Mouse (Mus musculus) testis, postnatal 10 days (tissue): Measurements from ENCODE around the gene Etv3.
"Not testable (repeated sequence)": the region's sequence is repeated elsewhere in the genome, so short reads cannot be mapped to it uniquely, and the experiment has no call there.

ENCODE experiments used
- DNase-seq: peaks from one replicate; pipeline ENCODE4 v3.0.0; 2021; ENCODE audit warnings: low spot score

The Etv3 gene

DNA sequence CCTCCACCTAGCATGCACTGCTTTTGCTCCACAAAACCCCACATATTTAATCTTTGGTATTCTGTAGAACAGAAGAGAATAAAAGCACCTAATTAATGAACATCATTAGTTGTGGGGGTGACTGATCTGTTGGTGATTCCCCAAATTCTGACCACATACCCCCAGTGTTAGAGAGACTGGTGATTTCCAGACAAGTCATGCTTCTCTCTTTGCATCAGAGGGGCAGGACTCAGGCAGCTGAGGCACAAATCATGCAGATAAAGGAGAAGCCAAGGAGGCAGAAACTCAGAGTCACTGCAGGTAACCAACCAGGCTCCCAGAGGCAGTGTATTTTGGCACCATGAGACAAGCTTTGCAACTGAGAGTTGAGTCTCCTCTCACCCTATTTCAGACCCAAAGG is 6.8 kb upstream of the Etv3 start:
- DNase-seq: no peak

DNA sequence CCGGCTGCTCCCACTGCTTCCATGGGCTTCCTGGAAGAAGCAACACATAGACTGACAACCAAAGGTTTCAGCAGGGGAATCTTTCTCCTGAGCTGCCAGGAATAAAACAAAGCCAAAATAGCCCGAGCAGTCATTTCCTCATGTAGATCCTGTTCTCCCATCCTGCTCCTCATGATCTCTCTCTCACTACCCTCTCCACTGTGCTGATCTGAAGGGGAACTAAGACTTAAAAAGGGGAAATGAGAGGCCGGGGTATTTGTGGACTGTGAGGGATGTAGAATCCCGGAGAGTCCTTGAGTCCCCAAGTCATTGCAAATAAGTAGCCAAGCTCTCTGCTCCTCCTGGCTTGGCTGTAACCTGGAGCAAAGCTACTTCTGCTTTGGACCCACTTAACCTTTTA is 4.1 kb upstream of the Etv3 start:
- DNase-seq: no peak

DNA sequence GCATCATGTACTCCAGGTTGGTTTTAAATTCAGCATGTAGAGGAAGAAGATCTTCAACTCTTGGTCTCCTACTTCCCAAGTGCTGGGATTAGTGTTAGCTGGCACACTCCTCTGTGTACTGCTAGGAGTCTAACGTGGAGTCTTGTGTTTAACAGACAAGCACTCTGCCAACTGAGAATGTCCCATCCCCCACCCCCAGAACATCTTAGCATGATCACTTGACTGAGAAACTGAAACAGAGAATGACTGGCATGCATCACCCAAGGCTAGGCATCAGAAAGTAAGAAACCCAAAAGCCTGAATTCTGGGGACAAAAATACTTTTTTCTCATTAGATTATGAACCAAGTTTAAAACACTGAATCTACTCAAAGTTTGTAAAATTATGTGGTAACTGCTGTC is 3.4 kb upstream of the Etv3 start:
- no peak for DNase-seq

DNA sequence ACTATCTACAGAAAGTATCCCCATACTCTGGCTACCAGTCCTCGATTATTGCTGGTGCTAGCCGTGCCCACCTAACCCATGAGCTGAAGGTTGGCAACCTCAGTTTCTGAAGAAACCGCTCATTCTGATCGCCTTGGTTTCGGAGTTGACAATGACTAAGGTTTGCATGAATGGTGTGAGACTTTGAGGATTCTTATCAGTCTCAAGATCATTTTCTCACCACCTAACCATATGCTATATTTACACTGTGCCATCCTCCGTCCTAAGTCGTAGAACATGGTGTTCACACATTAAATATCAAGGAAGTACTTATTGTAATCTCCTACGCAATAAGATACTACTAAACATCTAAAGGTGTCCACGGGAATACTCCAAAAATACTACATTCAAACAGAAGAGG is 1.5 kb upstream of the Etv3 start:
- no peak for DNase-seq

DNA sequence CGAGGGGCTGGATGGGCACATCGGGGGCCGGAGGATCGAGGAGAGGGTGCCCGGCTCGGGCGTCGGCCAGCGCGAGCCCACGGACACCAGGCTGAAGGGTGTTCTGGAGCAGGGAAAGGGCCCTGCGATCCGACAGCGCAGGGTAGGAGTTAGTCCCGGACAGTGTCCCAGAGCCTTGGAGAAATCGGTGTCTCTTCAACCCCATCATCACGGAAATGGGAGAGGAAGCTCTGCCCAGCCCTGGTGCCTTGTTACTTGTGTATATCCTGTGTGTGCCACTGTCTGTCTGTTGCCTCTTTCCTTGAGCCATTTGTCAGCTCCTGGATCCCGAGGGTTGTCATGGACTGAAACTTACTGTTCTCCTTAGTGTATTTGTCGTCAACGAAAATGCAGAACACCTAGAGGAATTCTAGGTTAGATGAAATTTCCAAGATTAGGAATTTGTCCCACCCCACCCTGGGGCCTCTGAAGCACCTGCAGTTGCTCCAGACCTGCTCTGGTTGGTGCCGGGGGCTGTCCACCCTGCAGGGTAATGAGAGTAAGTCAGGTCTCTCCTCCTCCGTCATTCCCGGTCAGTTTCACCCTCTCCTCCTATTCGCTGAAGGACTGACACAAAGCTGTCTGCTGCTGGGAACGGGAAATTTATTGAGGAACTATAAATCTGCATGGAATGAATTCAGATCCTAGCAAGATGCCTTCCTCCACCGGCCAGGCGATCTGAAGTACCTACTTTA is 797 bp downstream of the Etv3 start:
- no peak for DNase-seq

DNA sequence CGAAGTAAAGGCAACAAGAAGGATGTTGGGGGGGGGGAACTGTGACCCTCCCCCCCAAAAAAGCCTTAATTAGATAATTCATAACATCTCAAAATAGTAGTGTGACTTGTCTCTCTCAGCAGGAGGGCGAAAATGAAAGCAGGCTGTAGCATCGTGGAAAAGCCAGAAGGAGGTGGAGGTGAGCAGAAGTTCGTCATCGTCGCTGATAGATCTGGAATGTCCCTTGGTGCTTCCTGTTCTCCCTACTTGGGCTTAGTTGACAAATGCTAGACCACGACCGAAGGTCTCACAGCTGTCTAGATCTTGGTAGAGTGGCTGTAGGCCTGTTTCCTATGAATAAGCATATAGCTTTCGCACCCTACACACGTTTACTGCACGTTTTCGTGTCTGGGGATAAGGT is 1.9 kb downstream of the Etv3 start:
- no peak for DNase-seq

DNA sequence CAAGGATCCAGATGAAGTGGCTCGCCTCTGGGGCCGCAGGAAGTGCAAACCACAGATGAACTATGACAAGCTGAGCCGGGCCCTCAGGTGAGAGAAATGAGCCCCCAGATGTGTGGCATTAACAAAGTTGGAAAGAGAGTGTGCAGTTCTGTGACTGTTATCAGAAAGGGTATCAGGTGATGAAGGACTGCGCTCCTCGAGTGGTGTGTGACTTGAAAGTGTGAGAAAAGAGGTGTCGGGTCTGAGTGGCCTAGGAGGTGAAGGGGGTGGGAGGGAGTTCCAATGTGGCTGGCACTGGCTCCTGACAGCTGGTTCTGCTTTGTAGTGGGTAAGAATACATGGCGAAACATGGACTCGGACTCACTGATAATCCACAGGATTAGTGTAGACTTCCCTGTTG is 2.8 kb downstream of the Etv3 start:
- DNase-seq: no peak

DNA sequence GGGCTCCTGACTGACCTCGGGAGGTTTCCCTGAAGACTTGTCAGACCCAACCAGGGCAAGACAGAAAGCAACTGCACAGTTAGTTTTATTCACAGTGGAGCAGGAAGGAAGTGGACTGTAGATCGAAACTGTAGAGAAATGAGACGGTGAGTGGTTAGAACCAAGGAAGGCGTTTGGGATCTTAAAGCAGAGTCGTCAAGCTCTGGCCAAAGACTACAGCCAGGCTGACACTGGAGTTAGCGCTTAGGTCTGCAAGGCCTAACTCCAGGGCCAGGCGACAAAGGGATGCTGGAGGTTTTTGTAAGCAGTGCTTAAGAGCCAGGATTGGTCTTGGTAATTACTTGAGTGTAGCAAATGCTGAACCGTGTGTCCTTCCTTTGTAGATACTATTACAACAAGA is 3.6 kb downstream of the Etv3 start:
- no peak for DNase-seq

DNA sequence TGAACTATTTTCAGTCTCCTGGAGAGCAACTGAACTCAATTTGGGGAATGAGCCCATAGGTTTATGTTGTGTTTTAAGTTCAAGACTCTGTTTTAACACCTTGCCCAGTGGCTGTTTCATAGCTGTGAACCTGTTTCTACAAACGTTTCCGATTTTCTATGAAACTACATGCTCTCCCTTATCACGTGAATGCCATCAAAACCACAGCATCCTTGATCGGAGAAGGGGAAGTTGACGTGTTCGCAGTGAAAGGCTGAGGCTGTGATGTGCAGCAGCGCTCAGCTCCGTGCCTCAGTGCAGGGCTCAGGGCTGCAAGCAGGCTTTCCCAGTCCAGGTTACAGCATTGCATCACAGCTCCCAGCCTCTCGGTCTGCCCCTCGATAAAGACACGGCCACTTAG is 4.4 kb downstream of the Etv3 start:
- no peak for DNase-seq

DNA sequence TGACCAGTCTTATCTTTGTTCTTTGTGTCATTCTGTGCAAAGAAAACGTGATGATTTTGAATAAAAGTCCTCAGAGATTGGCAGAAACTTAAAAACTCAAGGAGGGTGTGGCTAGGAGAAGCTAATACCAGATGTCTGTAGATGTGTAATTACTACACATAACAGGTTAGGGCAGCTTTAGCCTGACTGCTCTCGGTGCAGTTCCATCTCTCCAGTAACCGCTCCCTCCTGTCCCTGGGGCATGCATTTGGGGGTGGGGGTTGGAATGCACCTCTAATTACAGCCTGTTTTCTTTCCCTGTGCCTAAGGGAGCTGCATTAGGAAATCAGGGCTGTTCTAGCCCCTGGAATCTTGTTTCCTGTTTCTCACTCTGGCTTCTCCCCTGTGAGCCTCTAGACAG is 5.0 kb downstream of the Etv3 start:
- no peak for DNase-seq

DNA sequence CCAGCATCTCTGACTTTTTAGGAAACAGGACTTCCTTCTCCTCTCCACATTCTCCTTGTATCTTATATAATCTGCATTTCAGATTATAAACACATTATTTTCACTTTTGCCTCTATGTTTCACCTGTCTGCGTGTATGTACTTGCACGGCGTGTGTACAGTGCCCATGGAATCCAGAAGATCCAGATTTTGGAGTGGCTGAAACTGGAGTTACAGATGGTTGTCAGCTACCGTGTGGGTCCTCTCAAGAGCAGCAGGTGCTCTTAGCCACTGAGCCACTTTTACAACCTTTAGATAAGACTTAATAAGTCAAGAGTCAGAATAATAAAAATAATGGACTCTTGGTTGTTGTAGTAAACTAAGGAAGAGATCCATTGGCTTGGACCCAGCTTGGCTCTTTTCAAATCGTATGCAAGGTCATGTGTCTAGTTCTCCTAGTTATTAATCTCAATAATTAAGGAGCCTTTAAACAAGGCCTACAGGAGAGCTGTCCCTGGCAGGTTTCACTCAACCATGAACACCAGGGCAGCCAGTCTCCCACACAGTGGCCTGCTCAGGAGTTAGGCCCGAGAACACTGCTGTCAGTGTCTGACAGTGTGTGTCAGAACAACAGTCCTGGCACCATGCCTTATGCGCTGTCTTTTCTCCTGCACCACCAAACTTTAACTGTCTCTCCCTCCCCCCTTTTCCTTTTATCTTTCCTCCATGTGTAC is 8.6 kb downstream of the Etv3 start:
- no peak for DNase-seq

DNA sequence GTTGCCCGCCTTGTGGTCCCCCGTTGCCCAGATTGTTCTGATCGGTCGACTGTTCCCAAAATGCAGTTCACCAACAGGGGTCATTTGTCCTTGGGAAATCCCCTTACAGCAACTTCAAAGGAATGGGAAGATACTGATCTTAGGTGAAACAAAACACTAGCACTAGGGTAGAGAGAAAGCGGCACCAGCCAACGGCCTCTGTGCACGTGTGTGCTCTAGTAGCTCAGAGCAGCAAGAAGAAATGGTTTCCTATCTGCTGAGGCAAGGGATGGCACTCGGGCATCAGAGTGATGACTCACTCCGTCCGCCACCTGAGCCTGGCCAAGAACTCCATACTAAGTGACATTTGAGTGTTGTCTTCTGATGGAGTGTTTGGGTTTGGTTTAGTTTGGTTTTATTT is 12.8 kb downstream of the Etv3 start:
- DNase-seq: no peak

DNA sequence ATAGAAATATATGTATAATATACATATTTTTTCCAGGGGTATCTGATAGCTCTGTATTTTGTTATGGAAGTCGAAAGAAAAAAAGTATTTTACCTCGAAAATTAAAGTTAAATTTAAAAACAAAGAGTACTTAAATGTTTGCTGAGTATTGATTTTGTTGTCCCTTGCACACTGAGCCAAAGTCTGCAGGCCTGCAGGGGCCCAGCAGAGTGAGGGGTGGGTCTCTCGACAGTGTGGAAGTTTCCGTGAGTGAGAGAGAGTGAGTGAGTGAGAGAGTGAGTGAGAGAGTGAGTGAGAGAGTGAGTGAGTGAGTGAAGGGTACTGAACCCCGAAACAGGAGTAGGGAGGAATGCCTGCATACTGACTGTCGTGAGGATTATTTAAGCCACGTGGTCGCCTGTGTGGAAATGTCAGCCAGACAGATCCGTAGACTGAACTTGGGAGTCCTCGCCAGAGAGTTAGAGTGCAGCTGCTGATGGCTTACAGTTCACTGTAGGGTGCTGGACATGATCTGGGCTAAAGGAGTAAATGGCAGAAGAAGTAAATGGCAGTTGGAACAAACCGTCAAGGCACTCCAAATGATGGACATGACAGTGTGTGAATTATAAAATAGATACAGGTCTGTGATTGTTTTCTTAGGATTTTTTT is 14.9 kb downstream of the Etv3 start:
- DNase-seq: no peak

DNA sequence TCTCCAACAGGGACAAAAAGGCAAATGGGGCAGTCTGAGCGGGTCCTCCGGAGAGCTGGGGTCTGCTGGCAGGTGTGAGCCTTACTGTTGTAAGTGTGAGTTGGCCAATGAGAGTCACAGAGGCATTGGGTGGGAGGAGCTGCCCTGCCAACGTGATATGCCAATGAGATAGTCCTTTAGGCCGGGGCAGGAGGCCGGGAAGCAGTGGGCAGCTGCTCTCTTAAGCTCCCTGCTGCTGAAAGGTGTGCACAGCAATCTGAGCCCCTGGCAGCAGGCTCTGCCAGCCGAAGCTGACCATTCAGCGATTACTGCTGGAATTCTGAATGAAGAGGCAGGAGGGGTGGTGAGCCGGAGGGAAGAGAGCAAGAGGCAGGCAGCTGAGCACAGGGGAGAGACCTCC is 15.5 kb downstream of the Etv3 start:
- DNase-seq: no peak

DNA sequence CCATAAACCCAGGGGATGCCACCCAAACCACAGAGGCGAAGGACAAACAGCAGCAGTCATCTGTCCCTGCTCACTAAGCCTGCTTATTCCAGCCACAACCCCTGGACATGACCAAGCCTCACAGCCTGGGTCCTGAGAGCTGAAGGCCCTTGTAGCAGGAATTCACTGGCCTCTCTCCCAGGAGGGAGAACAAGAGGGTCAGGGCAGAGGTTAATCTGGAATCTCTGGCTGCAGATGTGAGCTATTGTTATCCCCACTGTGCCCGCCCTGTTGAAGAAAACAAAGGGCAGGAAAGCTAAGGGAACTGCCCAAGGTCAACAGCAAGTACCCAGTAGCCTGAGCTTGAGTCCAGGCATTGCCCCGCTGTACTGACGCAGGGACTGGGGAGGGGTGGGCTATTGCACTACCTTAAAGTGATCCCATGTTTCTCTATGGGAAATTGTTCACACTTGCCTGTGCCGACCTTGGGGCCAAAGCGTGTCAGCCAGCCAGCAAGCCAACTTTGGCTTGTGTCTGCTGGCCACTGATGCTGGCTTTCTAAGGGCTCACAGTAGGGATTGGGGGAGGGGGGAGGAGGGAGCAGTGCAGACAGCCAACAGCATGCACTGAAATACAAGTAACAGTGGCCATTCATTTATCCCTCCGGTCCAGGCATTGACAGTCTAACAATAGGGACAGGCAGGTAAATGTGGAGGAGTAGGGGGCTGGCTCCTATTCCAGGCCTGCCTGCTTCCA is 17.4 kb downstream of the Etv3 start:
- no peak for DNase-seq

DNA sequence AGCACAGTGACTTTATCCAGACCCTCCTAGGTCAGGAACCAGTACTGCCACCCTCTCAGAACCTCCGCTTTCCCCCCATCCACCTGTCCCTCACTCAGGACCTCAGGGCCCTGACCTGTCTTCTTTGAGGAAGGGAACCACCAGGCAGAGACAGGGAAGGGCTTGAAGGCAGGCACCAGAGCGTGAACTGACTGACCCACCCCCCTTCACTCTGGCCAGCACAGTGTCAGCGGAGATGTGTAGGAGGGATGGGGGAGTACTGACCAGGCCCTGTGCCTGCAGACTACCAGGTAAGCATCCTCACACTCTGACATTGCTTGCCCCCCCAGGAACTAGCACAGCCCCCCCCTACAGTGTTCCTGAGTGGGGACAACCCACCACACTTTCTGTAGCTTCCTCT is 20.3 kb downstream of the Etv3 start:
- DNase-seq: no peak

DNA sequence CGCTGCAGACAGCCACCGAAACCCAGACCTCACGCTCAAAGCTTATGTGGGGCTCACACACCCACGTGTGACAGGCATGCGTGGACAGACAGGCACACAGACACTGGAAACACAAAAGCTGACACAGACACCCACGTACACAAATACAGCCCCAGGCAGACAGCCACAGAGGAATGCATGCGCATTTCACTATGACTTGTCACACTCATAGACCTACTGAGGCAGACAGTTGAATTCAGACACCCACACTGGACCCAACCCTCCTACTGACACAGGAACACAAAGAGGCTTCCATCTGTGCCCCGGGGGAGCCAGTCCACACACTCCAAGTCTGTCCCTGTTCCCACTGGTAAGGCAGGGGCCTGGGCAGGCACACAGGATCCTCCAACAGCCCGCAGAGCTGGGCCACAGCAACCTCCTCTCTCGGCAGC is 21.1 kb downstream of the Etv3 start:
- DNase-seq: no peak

DNA sequence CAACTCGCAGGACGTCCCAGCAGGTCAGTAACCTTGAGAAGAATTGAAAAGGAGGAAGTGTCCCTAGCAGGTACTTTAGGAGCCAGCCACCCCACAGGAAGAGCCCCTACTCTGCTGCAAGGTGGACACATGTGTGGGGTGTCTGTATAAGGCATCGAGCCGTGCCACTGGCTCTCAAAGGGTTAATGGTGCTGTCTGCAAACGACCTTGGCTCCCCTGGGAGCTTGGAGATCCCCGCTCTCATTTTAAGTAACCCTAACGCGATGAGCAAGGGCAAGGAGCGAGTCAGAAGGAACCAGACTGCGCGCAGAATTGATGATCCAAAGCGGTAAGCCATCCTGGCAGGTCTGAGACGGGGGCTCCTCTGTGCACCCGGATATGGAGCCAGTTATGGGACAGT is 24.7 kb downstream of the Etv3 start:
- no peak for DNase-seq

DNA sequence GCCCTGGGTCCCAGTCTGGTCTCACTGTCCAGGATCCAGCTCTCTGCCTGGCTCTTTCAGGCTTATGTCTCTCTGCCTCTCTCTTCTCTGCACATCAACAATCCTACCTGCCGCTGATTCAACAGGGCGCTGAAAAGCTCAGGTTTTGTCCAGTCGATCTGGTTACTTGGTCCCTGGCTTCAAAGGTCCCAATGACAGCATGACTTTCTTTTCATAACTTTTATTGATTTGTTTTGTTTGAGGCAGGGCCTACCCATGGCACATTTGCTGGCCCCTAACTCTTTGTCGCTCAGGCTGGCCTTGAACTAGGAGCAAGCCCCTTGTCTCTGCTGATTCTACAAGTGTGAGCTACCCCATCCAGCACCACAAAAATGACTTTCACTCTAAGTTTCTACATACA is 27.1 kb downstream of the Etv3 start:
- DNase-seq: no peak

DNA sequence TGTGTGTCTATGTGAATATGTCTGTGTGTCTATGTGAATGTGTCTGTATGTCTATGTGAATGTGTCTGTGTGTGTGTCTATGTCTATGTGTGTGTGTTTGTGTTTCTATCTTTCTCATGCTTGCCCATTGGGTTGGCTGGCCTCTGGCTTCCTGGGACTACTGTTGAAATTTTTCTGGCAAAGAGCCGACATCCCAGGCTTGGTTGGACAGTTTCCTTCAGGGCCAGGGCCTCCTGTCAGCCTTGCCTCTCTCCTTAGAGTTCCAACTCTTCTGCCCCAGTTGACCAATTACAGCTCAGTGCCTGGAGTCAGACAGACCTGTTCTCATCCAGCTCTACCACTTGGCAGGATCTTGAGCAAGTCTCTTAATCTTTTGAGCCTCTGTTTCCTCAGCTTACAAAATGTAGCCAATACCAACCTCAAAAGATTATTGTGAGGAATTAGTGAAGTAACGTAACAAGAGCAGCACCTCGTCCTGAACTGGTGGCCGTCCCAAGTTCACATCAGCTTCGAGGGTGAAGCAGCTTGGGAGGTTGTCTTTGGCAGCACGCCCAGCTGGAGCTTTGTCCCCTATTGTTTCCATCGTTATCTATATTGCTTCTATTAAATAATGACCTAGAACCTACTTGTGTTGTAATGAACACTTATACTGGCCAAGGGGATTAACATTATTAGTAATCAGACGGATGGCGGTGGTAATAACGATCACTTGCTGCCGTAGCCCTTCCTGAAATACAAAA is 28.2 kb downstream of the Etv3 start:
- no peak for DNase-seq

DNA sequence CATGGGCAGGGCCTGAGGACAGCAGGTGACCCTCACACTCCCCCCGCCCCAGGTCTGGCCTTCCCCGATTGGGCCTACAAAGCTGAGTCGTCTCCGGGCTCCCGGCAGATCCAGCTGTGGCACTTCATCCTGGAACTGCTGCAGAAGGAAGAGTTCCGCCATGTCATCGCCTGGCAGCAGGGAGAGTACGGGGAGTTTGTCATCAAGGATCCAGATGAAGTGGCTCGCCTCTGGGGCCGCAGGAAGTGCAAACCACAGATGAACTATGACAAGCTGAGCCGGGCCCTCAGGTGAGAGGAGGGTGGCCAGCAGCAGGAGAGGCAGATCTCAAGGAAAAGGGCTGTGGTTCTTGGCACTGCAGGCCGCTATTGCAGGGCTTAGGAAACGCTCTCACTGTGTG is 29.7 kb downstream of the Etv3 start:
- not testable (repeated sequence) for DNase-seq

DNA sequence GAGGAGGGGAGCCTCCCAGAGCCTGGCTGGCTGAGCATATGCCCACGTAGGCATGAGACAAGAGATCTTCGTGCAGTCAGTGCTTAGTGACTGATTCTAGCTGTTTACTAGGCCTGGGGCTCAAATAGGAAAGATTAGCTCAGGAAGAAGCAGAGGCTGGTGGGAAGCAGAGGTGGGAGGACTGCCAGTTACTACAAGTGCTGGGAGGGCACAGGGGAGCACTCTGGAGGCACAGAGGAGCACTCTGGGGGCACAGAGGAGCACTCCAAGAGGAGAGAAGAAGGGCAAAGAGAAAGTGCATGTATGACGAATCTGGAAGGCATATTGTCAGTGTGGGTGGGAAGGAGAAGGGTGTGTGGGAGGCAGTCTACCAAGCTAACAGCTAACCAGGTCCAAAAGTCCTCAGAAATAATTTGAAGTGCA is 30.9 kb downstream of the Etv3 start:
- no peak for DNase-seq
